Mouse (Mus musculus) heart, adult 2 months (tissue): ENCODE measurements around the gene Pde6d.

Experiments used
- CTCF ChIP-seq: fragments of 200-600 bp; IDR thresholded peaks from 2 replicates; pipeline ENCODE4 v1.8.1; 2022; ENCODE audit warnings: antibody characterized with exemption, mild to moderate bottlenecking, moderate library complexity
- POLR2A ChIP-seq: fragments of 200-500 bp; IDR thresholded peaks from 2 replicates; pipeline ENCODE4 v1.6.1; 2011; ENCODE audit warnings: mild to moderate bottlenecking, low read depth, low read length, control low read depth; ENCODE audit not compliant: insufficient read depth

DNA sequence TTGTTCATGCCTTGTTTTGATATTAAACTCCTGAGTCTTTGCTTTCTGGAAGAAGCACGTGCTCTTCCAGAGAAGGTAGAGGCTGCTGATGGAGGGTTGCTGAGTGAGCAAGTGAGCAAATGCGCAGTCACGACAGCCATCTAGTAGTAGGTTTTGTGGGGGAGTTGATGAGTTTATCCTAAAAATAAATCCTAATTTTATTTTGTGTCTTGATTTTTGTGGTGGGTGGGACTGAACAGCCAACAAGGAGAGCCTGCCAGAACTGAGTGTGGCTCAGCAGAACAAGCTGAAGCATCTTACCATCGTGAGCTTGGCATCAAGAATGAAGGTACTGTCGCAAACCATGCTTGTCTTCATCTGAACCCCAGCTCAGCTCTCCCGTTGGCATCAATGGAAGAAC, 14.1 kb upstream of the Pde6d start:
- no peak for TF ChIP-seq POLR2A
- no peak for TF ChIP-seq CTCF
